Comparison of ENCODE assay signal across 35 mouse cellular contexts in genomic region chr5:124282854-124283253, GRCm38 (mm10).
"Had no signal": no experiment of that assay in that cellular context is flagged by ENCODE, and none has a peak within 500 bp of the region (broad histone marks: within the 10 kb centered on the region; RNA-seq: fewer than 3 reads in every experiment).

No protein-coding gene starts in this region.

- H3K27me3 ChIP-seq: heart, embryonic 12.5 days; heart, embryonic 13.5 days; heart, embryonic 15.5 days; hindbrain, embryonic 12.5 days; hindbrain, embryonic 13.5 days; hindbrain, embryonic 15.5 days; intestine, embryonic 15.5 days; kidney, embryonic 15.5 days had no signal

- H3K9me3 ChIP-seq: heart, embryonic 10.5 days; heart, embryonic 15.5 days; hindbrain, embryonic 12.5 days; hindbrain, embryonic 13.5 days; hindbrain, embryonic 15.5 days; intestine, embryonic 15.5 days had no signal

- H3K4me1 ChIP-seq: heart, embryonic 10.5 days; heart, embryonic 12.5 days; heart, embryonic 13.5 days; heart, embryonic 15.5 days; hindbrain, embryonic 10.5 days; hindbrain, embryonic 12.5 days; hindbrain, embryonic 13.5 days; hindbrain, embryonic 15.5 days; intestine, embryonic 15.5 days; kidney, embryonic 15.5 days had no signal

- H3K4me3 ChIP-seq: heart, embryonic 10.5 days; heart, embryonic 12.5 days; heart, embryonic 13.5 days; heart, embryonic 15.5 days; hindbrain, embryonic 10.5 days; hindbrain, embryonic 12.5 days; hindbrain, embryonic 13.5 days; hindbrain, embryonic 15.5 days; intestine, embryonic 15.5 days; kidney, embryonic 15.5 days; layer of hippocampus, adult 2 months had no signal

- H3K9ac ChIP-seq: heart, embryonic 12.5 days; heart, embryonic 13.5 days; heart, embryonic 15.5 days; hindbrain, embryonic 12.5 days; hindbrain, embryonic 13.5 days; hindbrain, embryonic 14.5 days; hindbrain, embryonic 15.5 days; intestine, embryonic 15.5 days; kidney, embryonic 15.5 days had no signal

- H3K4me2 ChIP-seq: heart, embryonic 11.5 days; heart, embryonic 12.5 days; heart, embryonic 13.5 days; heart, embryonic 15.5 days; hindbrain, embryonic 12.5 days; hindbrain, embryonic 13.5 days; hindbrain, embryonic 14.5 days; hindbrain, embryonic 15.5 days; intestine, embryonic 15.5 days; kidney, embryonic 15.5 days had no signal

- DNase-seq: heart, postnatal 10 days; heart, postnatal 14 days; heart, postnatal 36 days; heart, postnatal 4 days; kidney, adult 11 months; kidney, adult 18-20 months; kidney, adult 2 months; kidney, adult 8-10 months; kidney, adult 9 months; kidney, postnatal 10 days; kidney, postnatal 14 days; kidney, postnatal 25 days; kidney, postnatal 36 days; kidney, postnatal 4 days; layer of hippocampus, adult 9-11 months; layer of hippocampus, postnatal 36 days had no signal

- H3K27ac ChIP-seq: heart, embryonic 10.5 days; heart, embryonic 13.5 days; heart, embryonic 15.5 days; hindbrain, embryonic 10.5 days; hindbrain, embryonic 12.5 days; hindbrain, embryonic 13.5 days; hindbrain, embryonic 14.5 days; hindbrain, embryonic 15.5 days; hindbrain, postnatal 0 days; intestine, embryonic 15.5 days; kidney, embryonic 15.5 days; kidney, postnatal 0 days; layer of hippocampus, adult 2 months had no signal

- ATAC-seq: hindbrain, embryonic 16.5 days; hindbrain, postnatal 0 days; inflammation-experienced regulatory T-cells, adult 6 months; intestine, embryonic 15.5 days; intestine, embryonic 16.5 days; intestine, postnatal 0 days had no signal
